Comparison of ENCODE assay signal across 18 mouse cellular contexts in genomic region chr6:53714908-53715321, GRCm38 (mm10).
DNase-seq lines count a peak whose midpoint lies in the region; ATAC-seq and TF ChIP-seq lines count a peak whose summit lies in the region.
"Had no signal": no experiment of that assay in that cellular context is flagged by ENCODE, and none has a peak within 500 bp of the region (broad histone marks: within the 10 kb centered on the region; RNA-seq: fewer than 3 reads in every experiment).

No protein-coding gene starts in this region.

- WGBS in limb, embryonic 14.5 days = 85% methylated on average over 9 of the region's 9 CpGs
- 96% methylated on average over 9 of the region's 9 CpGs for WGBS in thymus, adult 2 months

- ATAC-seq in limb, embryonic 14.5 days (ENCODE audit: low FRiP score, low read depth) = no peak
- ATAC-seq: CD4-positive, CD25-positive, alpha-beta regulatory T cell, adult 4 months; intestine, postnatal 0 days; midbrain, embryonic 16.5 days had no signal

- peaks cover 22% of the 10 kb centered on the region for H3K4me1 ChIP-seq in limb, embryonic 14.5 days (ENCODE audit: control insufficient read depth, insufficient read depth, low read length)
- H3K4me1 ChIP-seq in thymus, adult 2 months (replicated peaks; ENCODE audit: control insufficient read depth, insufficient read depth, low read length) = no peaks in the 10 kb centered on the region
- H3K4me1 ChIP-seq: embryonic facial prominence, embryonic 13.5 days; heart, embryonic 15.5 days; hindbrain, embryonic 15.5 days had no signal

- TF ChIP-seq CTCF in thymus, adult 2 months (IDR thresholded peaks at IDR 0.05; ENCODE audit: borderline replicate concordance, control insufficient read depth, extremely low read depth, insufficient read depth, low read length, poor library complexity) = no peak

- H3K27me3 ChIP-seq in limb, embryonic 14.5 days (ENCODE audit: control insufficient read depth, insufficient read depth, low read length) = no peaks in the 10 kb centered on the region
- no peaks in the 10 kb centered on the region for H3K27me3 ChIP-seq in thymus, adult 2 months (ENCODE audit: control insufficient read depth, insufficient read depth, low read length)
- H3K27me3 ChIP-seq: heart, embryonic 15.5 days; hindbrain, embryonic 15.5 days had no signal

- H3K27ac ChIP-seq in limb, embryonic 14.5 days (replicated peaks; ENCODE audit: low read depth, low read length) = no peak overlapping the region
- no peak overlapping the region for H3K27ac ChIP-seq in thymus, adult 2 months (ENCODE audit: control insufficient read depth, insufficient read depth, low read length)
- H3K27ac ChIP-seq: embryonic facial prominence, embryonic 13.5 days; heart, embryonic 15.5 days; hindbrain, embryonic 15.5 days; liver, embryonic 14.5 days had no signal

- H3K36me3 ChIP-seq in limb, embryonic 14.5 days (ENCODE audit: control insufficient read depth, insufficient read depth, low read length) = no peaks in the 10 kb centered on the region
- H3K36me3 ChIP-seq in thymus, adult 2 months (ENCODE audit: control insufficient read depth, insufficient read depth, low read length) = no peaks in the 10 kb centered on the region
- H3K36me3 ChIP-seq: embryonic facial prominence, embryonic 13.5 days; G1E; heart, embryonic 15.5 days; hindbrain, embryonic 15.5 days had no signal

- no peak overlapping the region for H3K4me2 ChIP-seq in limb, embryonic 14.5 days (replicated peaks; ENCODE audit: low read depth, low read length, severe bottlenecking)
- H3K4me2 ChIP-seq: embryonic facial prominence, embryonic 13.5 days; heart, embryonic 15.5 days; hindbrain, embryonic 15.5 days had no signal

- H3K9me3 ChIP-seq in limb, embryonic 14.5 days (ENCODE audit: control insufficient read depth, low read length) = no peaks in the 10 kb centered on the region
- H3K9me3 ChIP-seq: embryonic facial prominence, embryonic 13.5 days; heart, embryonic 15.5 days; hindbrain, embryonic 15.5 days had no signal

- DNase-seq in urinary bladder, postnatal 25 days (ENCODE audit: low spot score) = peak; percentile 33
- no peak for DNase-seq in urinary bladder, adult 2 months (ENCODE audit: low spot score)
- DNase-seq in heart, adult 8-10 months (ENCODE audit: low spot score) = peak; percentile 48
- peak; percentile 16 for DNase-seq in limb, embryonic 14.5 days (ENCODE audit: low spot score)
- DNase-seq in urinary bladder, postnatal 36 days (ENCODE audit: low spot score in 2 of 2) = peak; percentile 44 to 57
- no peak for DNase-seq in thymus, adult 2 months
- DNase-seq in ovary, adult 18-20 months (ENCODE audit: low spot score) = no peak
- no peak for DNase-seq in adrenal gland, adult 18-20 months (ENCODE audit: low spot score in 2 of 2)
- DNase-seq: cerebellum, adult 9-10 months; thymus, postnatal 14 days had no signal

- no peak overlapping the region for H3K4me3 ChIP-seq in limb, embryonic 14.5 days (replicated peaks; ENCODE audit: low read length)
- H3K4me3 ChIP-seq in thymus, adult 2 months (ENCODE audit: control insufficient read depth, insufficient read depth, low read length) = no peak overlapping the region
- H3K4me3 ChIP-seq: embryonic facial prominence, embryonic 13.5 days; heart, embryonic 15.5 days; hindbrain, embryonic 15.5 days had no signal

- TF ChIP-seq POLR2A in limb, embryonic 14.5 days (IDR thresholded peaks at IDR 0.05; ENCODE audit: borderline replicate concordance, extremely low read depth, insufficient read depth, insufficient read length) = no peak
- TF ChIP-seq POLR2A in thymus, adult 2 months (IDR thresholded peaks at IDR 0.05; ENCODE audit: control insufficient read depth, extremely low read depth, insufficient read depth, low read length, poor library complexity) = no peak

- H3K9ac ChIP-seq in limb, embryonic 14.5 days (ENCODE audit: low read depth, low read length, severe bottlenecking) = no peak overlapping the region
- H3K9ac ChIP-seq: embryonic facial prominence, embryonic 13.5 days; heart, embryonic 15.5 days; hindbrain, embryonic 15.5 days; liver, embryonic 14.5 days had no signal

Comparison
In these comparisons a context has a peak if more than half of its experiments do, and no peak if none do; other contexts are left out.
1. DNase-seq: peak in urinary bladder, postnatal 25 days (single experiment), heart, adult 8-10 months (single experiment), limb, embryonic 14.5 days (single experiment) and urinary bladder, postnatal 36 days (2 of 2); none in urinary bladder, adult 2 months (single experiment), thymus, adult 2 months (single experiment), ovary, adult 18-20 months (single experiment) and adrenal gland, adult 18-20 months (0 of 2).